In genomic region chr8:19535195-19535829, GRCm38 (mm10) we compare ENCODE assay signal across 9 mouse cellular contexts. TPM values are rescaled to one million over a fixed set of nuclear protein-coding genes. Genes with fewer than 3 reads are reported as not detected.
DNase-seq lines count a peak whose midpoint lies in the region; ATAC-seq and TF ChIP-seq lines count a peak whose summit lies in the region.
"Had no signal": no experiment of that assay in that cellular context is flagged by ENCODE, and none has a peak within 500 bp of the region (broad histone marks: within the 10 kb centered on the region; RNA-seq: fewer than 3 reads in every experiment).

No protein-coding gene starts in this region.

- H3K4me2 ChIP-seq in hindbrain, embryonic 13.5 days = peak overlapping the region; percentile 64
- peak overlapping the region; percentile 50 for H3K4me2 ChIP-seq in midbrain, embryonic 14.5 days (ENCODE audit: low read length)

- no peaks in the 10 kb centered on the region for H3K36me3 ChIP-seq in kidney, adult 2 months (ENCODE audit: control insufficient read depth, insufficient read depth, low read length)
- no peaks in the 10 kb centered on the region for H3K36me3 ChIP-seq in hindbrain, embryonic 13.5 days
- H3K36me3 ChIP-seq in midbrain, embryonic 14.5 days (ENCODE audit: control insufficient read depth, insufficient read depth, low read length) = no peaks in the 10 kb centered on the region
- H3K36me3 ChIP-seq: G1E had no signal

- peak overlapping the region; percentile 61 for H3K9ac ChIP-seq in hindbrain, embryonic 13.5 days
- H3K9ac ChIP-seq in midbrain, embryonic 14.5 days (replicated peaks; ENCODE audit: low read length) = no peak overlapping the region; the same call in 1 of the 2 replicates

- peak; percentile 82 for ATAC-seq in hindbrain, embryonic 13.5 days (ENCODE audit: low FRiP score)
- ATAC-seq in midbrain, embryonic 14.5 days (ENCODE audit: low FRiP score, low TSS enrichment) = peak; percentile 44

- H3K9me3 ChIP-seq in hindbrain, embryonic 13.5 days = no peaks in the 10 kb centered on the region; the same call in 1 of the 2 replicates
- peaks cover 7% of the 10 kb centered on the region for H3K9me3 ChIP-seq in midbrain, embryonic 14.5 days (ENCODE audit: control insufficient read depth, low read length)

- H3K4me3 ChIP-seq in kidney, adult 2 months (ENCODE audit: insufficient read depth, low read depth, low read length) = no peak overlapping the region
- H3K4me3 ChIP-seq in hindbrain, embryonic 13.5 days = peak overlapping the region; percentile 43
- peak overlapping the region; percentile 30 for H3K4me3 ChIP-seq in midbrain, embryonic 14.5 days (replicated peaks; ENCODE audit: low read depth, low read length)

- no peak for TF ChIP-seq POLR2A in kidney, adult 2 months (IDR thresholded peaks at IDR 0.05; ENCODE audit: low read depth, low read length)

- no peak for TF ChIP-seq CTCF in kidney, adult 2 months (conservative IDR thresholded peaks at IDR 0.05; ENCODE audit: insufficient read depth, insufficient read length, low read depth, low read length)

- H3K4me1 ChIP-seq in kidney, adult 2 months (ENCODE audit: control insufficient read depth, insufficient read depth, low read length) = no peaks in the 10 kb centered on the region
- H3K4me1 ChIP-seq in hindbrain, embryonic 13.5 days (replicated peaks) = 0 out of 2 replicates have a peak, but pooled peaks cover 4% of the 10 kb centered on the region
- H3K4me1 ChIP-seq in midbrain, embryonic 14.5 days (ENCODE audit: control insufficient read depth, insufficient read depth, low read length) = no peaks in the 10 kb centered on the region

- H3K27me3 ChIP-seq in kidney, adult 2 months (replicated peaks; ENCODE audit: control insufficient read depth, insufficient read depth, low read length) = no peaks in the 10 kb centered on the region
- peaks cover 23% of the 10 kb centered on the region for H3K27me3 ChIP-seq in hindbrain, embryonic 13.5 days
- no peaks in the 10 kb centered on the region for H3K27me3 ChIP-seq in midbrain, embryonic 14.5 days (ENCODE audit: control insufficient read depth, insufficient read depth, low read length)

- peak; percentile 4 for DNase-seq in kidney, adult 2 months
- DNase-seq in kidney, adult 8-10 months = no peak
- DNase-seq in cerebellum, postnatal 14 days = peak; percentile 20 to 43
- DNase-seq in midbrain, embryonic 14.5 days = peak; percentile 8
- no peak for DNase-seq in frontal cortex, adult 2 months (ENCODE audit: extremely low spot score in 1 of 2, low spot score in 1 of 2)
- DNase-seq in urinary bladder, postnatal 4 days (ENCODE audit: low spot score in 2 of 2) = no peak
- DNase-seq in gastrocnemius, postnatal 4 days (ENCODE audit: low spot score in 2 of 2) = no peak

- WGBS in kidney, adult 2 months = 7% methylated on average over 72 of the region's 75 CpGs
- 9% methylated on average over 63 of the region's 75 CpGs for WGBS in hindbrain, embryonic 13.5 days
- WGBS in midbrain, embryonic 14.5 days = 9% methylated on average over 72 of the region's 75 CpGs

- H3K27ac ChIP-seq in kidney, adult 2 months (ENCODE audit: insufficient read depth, low read depth, low read length) = no peak overlapping the region
- H3K27ac ChIP-seq in hindbrain, embryonic 13.5 days = no peak overlapping the region
- no peak overlapping the region for H3K27ac ChIP-seq in midbrain, embryonic 14.5 days (replicated peaks; ENCODE audit: low read depth, low read length)

RNA-seq across cellular contexts. Expression of gene Defb7, which starts 40.4 kb away (rescaled TPM):
- not detected in 2 replicates for polyA plus RNA-seq in kidney, adult 2 months (2012; rRNA removed)
- polyA plus RNA-seq in hindbrain, embryonic 13.5 days (2015; fragmentation: Nextera tagmentation; extraction: Ambion mirVana) = not detected in 2 replicates
- not detected in 2 replicates for polyA plus RNA-seq in midbrain, embryonic 14.5 days (2014; fragmentation: Nextera tagmentation; extraction: Ambion mirVana)
- not detected in 2 replicates for polyA plus RNA-seq in frontal cortex, adult 2 months (2012; rRNA removed)
- not detected for total RNA-seq in gastrocnemius, postnatal 4 days (2021)
- total RNA-seq: G1E had no signal
- polyA plus RNA-seq: G1E had no signal

Comparison
In these comparisons a context has a peak if more than half of its experiments do, and no peak if none do; other contexts are left out.
1. DNase-seq: peak in kidney, adult 2 months (single experiment), cerebellum, postnatal 14 days (2 of 2) and midbrain, embryonic 14.5 days (single experiment); none in kidney, adult 8-10 months (0 of 2), frontal cortex, adult 2 months (0 of 2), urinary bladder, postnatal 4 days (0 of 2) and gastrocnemius, postnatal 4 days (0 of 2).